Mouse (Mus musculus) left cerebral cortex, postnatal 4 days (tissue): ENCODE results near the gene Sipa1l3. TPM values are rescaled to one million over a fixed set of nuclear protein-coding genes. Genes with fewer than 3 reads are reported as not detected.

ENCODE experiments used
- DNase-seq: peaks from one replicate; pipeline ENCODE4 v3.0.0-alpha.2; 2022
- intact Hi-C: fragments of 180-260 bp; cut with DNase I; formaldehyde crosslinking; loops from one replicate; pipeline ENCODE4 v1.15.1; 2025
- total RNA-seq, 2 experiments: library from RNA; stranded (reverse); gene quantifications; 2 replicates each; pipeline ENCODE4 v1.2.3; 2021

The Sipa1l3 gene
- total RNA-seq, 2 experiments from 2014 or later = 58.2 to 58.4 TPM

DNA sequence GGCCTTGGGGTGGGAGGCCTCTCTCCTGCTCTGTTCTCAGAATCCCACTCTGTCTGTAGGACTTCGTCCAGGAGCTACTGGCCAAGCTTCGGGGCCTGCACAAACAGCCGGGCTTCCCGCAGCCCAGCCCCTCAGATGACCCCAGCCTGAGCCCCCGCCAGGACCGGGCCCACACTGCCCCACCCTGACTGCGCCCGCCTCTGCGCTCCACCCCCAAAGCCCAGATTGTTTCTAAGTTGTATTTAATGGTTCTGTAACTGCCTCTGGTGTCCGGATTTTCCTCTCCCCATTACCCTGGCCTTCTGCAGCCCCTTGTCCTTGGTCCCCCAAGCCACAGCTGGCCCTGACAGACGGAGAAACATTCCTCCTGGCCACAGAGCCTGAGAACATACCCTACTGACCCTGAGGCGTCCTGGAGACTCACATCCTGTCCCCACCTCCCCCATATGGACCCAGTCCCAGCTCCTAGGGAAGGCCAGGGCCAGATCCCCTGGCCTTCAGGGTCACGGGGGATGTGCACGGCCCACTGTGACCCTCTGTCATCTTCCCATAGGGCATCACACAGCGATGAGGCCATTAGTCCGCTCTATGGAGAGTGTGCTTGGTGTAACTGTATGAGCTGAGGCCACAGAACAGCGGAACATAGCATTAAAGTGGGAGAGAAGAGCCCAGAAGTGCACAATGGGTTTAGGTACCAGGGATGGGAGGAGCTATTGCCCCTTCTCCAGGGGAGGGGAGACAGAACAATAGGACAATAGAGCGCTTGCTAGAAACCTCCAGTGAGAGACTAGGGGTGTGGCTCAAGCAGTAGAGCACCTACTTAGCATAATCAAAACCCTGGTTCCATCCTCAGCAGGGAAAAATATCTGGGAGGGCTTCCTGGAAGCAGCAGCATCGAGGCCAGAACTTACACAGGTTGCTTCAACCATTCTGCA, 225.0 kb downstream of the Sipa1l3 start:
- no peak for DNase-seq
- intact Hi-C loops = loop anchor here (10.0 kb wide), 1 partner anchor 49 kb away; the partner anchor contains the start of gene 2200002D01Rik

DNA sequence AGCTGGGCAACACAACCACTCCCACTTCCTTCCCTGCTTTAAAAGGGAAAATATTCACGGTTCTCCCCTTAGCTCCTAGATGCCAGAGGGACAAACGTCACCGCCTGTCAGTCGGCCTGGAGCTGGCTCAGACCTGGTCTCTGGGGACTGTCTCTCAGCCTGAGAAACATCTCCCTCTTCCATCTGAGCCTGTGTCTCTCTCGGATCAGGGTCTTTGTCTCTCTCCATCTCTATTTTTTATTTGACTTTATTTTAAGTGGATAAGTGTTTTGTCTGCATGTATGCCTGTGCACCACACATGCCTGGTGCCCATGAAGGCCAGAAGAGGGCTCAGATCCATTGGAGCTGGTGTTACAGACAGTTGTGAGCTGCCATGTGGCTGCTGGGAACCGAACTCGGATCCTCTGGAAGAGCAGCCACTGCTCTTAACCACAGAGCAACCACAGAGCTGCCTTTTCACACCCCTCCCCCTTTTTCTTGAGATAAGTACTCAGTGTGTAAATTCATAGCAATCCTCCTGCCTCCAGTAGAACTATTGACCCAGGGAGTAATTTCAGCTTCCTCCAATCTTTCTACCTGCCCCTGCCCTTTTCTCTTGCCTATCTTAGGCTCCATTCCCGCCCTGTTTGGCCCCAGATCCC, 225.9 kb downstream of the Sipa1l3 start:
- peak; percentile 64 for DNase-seq
- intact Hi-C loops = loop anchor here (10.0 kb wide), 1 partner anchor 48 kb away; the partner anchor contains the start of gene 2200002D01Rik

DNA sequence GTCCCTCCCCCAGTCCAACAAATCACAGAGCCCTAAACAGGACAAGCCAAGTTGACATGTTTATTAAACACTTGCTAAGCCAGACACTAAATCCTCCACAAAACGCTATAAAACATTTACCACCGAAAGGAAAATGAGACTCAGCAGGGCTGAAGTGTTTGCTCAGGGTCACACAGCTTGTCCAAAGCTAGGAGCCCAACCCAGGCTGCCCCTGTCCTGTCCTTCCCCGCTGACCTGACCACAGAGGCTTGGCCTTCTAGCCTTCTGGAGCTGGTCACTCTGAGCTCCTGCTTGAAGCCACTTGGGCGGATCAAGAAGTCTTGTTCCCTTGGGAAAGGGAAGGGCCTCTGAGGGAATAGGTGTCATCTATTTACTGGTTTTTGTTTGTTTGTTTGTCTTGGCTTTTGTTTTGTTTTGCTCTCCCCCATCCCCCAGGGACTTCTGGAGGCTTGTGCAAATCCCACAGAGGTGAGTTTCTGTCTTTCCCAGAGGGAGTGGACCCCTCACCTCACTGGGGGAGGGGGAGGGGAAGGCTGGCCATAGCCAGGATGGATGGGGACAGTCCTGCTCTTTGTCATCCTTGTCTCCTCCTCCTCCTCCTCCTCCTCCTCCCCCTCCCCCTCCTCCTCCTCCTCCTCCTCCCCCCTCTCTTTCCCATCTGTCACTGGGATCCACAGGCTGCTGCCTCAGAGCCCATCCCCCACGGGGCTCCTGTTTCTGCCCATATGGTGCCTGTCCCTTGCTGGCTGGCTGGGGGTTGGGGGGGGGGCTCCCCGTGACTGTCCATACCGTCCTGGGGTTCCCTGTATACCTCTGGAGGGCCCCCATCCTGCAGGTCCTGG, 226.6 kb downstream of the Sipa1l3 start:
- peak; percentile 82 for DNase-seq
- intact Hi-C loops = loop anchor here (10.0 kb wide), 1 partner anchor 47 kb away; the partner anchor contains the start of gene 2200002D01Rik

DNA sequence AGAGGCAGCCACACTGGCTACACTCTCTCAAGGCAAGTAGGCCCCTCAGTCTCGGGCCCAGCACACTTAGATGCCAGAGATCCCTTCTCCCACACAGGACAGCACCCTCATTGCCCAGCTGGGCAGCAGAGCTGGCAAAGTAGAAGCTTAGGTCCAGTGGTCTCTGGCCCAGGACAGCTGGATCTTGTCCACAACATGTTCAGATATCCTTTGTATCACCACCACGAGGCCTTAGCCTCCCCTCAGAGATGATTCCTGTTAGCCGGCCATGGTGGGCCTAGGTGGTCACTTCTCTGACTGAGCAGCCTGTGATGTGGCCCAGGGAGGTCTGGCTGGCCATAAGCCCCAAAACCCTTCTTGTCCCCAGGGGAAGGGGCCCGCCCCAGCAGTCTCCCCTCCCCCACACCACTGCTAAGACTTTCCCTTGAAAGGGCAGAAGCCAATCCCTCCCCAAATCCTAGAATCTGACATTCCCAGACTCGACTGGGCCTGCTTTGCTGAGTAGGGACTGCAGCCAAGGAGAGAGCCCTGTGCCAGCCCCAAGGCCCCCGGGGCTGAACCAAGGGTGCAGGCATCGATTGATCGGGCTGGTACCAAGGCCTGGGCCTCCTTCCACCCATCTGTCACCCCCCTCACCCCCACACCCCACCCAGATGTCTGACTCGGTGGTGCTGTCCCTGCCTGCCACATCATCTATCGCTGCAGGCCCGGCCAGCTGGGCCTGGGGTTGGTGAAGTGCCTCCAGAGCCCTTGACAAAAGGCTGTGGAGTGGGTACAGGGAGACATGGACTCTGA, 227.6 kb downstream of the Sipa1l3 start:
- intact Hi-C loops = loop anchor here (10.0 kb wide), 1 partner anchor 46 kb away; the partner anchor contains the start of gene 2200002D01Rik
- DNase-seq = peak; percentile 67

DNA sequence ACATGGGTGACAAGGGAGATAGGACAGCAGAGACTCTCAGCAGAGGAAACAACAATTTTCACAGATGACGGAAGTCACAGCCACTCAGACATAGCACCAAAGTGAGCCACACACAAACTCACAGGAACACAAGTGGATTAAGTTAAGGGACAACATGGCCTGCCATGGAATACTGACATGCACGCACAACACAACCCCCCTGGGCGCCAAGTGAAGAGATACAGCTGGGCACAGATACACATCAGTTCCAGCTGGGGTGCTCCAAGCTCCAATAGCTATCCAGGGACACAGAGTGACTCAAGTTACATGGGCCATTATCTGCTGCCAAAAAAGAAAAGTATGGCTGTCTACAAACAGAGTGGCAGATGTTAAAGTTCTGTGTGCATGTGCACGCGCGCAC, 228.6 kb downstream of the Sipa1l3 start:
- intact Hi-C loops = loop anchor here (5.0 to 10.0 kb wide), 2 partner anchors 45 to 238 kb away; partner anchors contain the start of gene 2200002D01Rik
- DNase-seq = no peak

DNA sequence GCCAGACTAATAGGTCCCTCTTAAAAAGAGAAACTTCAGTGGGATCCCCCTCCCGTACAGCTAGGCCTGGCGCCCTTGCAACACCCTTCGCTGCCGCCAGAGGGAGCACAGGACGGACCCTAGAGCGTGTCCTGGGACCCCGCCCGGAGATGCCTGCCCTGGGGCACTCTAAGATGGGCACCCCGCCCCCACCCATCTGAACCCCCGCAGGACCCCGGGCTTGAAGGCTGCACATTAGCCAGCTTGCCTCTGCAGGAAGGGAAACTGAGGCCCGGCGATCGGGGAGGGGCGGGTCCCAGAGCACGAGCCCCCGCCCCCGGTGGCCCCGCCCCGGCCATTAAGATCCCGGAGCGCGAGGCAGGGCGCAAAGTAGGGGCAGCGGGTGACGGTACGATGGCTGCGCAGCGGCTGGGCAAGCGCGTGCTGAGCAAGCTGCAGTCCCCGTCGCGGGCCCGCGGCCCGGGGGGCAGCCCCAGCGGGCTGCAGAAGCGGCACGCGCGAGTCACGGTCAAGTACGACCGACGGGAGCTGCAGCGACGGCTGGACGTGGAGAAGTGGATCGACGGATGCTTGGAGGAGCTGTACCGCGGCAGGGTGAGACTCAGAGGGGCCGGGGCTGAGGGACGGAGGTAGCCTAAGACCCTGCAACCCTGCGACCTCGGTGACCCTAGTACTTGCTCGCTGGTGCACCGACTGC, 229.4 kb downstream of the Sipa1l3 start, which contains the start of gene Ppp1r14a:
TSS of gene Ppp1r14a (plus strand) at position 367 of the 697 bp plus-strand sequence.
- DNase-seq = peak; percentile 83
- intact Hi-C loops = loop anchor here (5.0 kb wide), 1 partner anchor 237 kb away; no protein-coding TSS in a partner anchor

DNA sequence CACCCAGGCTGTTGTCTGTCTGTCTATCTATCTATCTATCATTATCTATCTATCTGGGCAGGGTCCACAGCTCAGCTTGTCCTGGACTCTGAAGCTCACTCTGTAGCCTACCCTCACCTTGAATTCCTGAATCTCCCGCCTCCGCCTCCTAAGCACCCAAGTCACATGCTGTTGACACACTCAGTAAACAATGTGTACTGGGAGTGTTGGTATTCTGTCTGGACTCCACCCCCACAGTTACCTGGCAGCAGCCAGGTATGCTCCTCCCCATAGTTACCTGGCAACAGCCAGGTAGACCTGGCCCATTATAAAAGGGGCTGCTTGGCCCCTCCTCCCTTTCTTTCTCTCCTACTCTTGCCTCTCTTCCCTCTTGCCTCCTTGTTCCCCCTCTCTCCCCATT, 230.4 kb downstream of the Sipa1l3 start:
- intact Hi-C loops = loop anchor here (5.0 kb wide), 1 partner anchor 236 kb away; no protein-coding TSS in a partner anchor

DNA sequence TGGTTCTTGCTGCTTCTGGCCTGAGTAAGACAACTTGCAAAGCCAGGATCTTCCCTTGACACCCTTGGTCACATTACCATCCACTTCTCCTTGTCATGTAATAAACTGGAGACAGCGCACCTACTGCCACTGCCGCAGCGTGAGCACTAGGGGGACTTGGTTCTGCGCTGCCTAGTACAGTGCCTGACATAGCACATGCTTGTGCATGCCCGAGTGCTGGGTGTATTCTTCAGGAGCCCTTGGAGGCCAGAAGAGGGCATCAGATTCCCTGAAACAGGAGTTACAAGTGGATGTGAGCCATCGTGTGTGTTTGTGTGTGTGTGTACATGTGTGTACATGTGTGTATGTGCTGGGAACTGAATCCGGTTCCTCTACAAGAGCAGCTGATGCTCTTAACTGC, 231.0 kb downstream of the Sipa1l3 start:
- no peak for DNase-seq
- intact Hi-C loops = loop anchor here (5.0 kb wide), 1 partner anchor 235 kb away; no protein-coding TSS in a partner anchor

More for the DNA sequence above, 230.4 kb downstream of the Sipa1l3 start:
- DNase-seq = no peak

DNA sequence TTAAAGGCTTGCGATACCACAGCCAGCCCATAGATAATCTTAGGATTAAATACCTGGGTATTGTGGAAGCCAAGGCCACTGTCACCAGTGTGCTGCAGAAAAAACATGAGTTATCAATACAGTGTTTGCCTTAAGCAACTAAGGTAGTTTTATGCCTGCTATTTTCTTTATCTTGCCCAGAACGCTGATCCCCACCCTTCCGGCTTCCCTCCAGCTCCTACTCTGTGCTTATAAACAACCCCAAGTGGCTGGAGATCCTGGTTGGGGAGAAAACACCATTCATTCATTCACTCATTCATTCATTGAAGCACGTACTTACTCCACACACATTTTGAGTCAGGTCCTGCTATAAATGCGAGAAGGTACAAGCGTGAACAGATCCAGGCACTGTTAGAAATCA, 233.9 kb downstream of the Sipa1l3 start:
- intact Hi-C loops = no loop called here
- no peak for DNase-seq

DNA sequence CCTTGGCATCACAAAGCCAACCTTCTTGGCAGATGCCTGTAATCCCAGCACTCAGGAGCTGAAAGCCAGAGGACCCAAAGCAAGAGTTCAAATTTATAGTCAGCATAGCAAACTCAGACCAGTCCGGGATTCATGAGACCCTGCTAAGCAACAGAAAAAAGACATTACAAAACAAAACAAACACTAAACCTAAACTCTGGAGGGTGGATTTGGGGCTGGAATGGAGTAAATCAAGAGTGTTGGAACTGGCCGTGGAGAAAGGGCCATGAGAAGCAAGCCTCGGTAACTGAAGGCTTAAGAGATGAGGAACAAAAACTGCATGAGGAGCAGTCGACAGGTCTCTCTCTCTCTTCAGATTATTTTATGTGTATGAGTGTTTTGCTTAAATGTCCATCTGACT, 234.6 kb downstream of the Sipa1l3 start:
- intact Hi-C loops = no loop called here
- DNase-seq = no peak

DNA sequence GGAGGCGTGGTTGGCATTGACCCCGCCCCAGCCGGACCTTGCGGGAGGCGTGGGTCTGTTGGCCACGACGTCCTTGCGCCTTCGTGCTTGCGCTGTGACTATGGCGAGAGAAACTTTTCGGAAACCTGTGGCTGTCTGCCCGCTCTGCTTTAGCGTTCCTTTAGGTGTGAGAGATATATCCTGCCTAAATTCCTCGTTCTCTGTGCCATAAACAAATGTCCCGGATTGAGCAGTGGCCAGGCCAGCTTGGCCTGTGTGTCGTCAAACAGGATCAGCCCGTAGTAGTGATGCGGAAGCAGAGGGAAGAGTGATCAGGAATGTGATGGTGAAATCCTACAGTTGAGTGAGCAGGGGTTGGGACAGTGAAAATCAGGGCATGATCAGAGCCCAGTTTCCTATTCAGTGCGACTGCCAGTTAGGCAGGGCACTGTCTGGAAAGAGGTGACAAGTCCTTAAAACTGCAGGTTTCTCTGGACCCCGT, 236.3 kb downstream of the Sipa1l3 start:
- intact Hi-C loops = no loop called here
- no peak for DNase-seq

DNA sequence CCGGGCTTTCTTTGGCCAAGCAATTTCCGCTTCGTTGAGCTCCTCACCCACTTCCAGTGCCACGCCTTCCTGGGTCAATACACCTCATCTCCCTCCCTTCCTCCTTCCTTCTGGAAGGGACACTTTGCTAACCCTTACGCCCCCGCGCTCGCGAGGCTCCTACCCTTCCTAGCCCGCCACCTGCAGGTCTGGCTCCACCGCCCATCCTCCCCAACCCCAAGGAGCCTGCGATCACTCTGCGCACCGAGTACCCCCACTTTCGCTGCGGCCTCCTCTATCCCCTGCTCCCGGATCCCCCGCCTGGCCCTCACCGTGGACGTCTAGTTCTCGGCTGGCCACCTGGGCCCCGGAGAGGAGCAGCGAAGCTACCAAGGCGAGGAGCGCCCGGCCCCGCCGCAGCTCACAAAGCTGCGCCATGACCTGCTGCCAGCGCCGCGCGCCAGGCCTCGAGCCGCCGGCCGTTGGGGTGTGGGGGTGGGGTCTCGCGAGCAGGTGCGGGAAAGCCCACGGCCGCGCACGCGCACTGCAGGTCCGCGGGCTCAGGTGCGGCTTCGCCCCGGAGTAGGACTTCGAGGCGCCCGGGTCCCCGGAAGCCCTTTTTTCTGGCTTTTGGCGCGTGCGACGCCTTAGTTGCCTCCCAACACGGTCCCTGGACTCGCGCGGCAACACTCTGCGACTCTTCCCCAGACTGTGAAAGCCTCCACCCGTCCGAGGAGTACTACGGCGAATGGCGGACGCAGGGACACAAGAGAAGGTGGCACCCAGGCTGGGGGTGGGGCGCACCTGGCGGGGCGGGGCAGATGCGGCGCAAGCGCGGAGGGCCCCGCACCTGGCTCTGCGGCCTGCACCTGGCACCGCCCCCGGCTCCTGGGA, 237.0 kb downstream of the Sipa1l3 start, which contains the start of gene Spint2:
TSS of gene Spint2 (minus strand) at position 712 of the 873 bp plus-strand sequence.
- intact Hi-C loops = no loop called here
- DNase-seq = peak; percentile 60

DNA sequence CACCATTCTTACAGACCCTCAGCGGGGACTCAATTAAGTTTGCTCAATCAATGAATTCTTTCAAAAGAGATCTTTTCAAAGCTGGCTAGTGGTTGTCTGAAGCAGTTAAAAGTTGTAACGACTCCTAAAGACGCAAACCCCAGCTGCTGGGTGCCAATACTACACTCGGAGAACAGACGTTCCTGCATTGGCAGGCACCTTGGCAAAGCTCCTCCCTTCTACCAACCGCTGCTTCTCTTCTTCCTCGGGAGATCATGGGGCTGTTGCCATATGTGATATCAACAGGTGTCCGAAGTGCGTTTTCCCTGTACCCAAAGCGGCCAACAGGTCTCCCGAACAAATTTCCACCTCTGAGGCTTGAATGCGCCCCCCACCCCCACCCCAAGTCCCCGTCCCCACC, 237.6 kb downstream of the Sipa1l3 start:
- intact Hi-C loops = no loop called here
- no peak for DNase-seq

DNA sequence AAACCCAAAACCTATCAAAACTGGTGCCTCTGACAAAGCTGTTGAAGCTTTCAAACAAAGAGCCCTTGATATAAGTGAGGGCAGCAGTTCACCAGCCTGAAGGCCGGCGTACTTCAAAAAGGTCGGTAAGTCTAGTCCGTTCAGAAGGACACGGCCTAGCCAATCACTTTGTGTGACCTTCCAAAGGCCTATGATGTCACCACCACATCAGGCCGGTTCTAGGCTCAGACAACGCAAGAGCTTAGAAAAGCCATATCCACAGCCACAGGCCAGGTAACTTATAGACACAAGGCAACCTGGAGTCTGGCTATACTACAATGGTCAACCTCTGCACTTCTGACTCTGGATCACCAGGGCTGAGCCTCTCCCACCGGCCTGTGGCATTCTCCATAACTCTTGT, 238.5 kb downstream of the Sipa1l3 start:
- intact Hi-C loops = no loop called here
- no peak for DNase-seq

DNA sequence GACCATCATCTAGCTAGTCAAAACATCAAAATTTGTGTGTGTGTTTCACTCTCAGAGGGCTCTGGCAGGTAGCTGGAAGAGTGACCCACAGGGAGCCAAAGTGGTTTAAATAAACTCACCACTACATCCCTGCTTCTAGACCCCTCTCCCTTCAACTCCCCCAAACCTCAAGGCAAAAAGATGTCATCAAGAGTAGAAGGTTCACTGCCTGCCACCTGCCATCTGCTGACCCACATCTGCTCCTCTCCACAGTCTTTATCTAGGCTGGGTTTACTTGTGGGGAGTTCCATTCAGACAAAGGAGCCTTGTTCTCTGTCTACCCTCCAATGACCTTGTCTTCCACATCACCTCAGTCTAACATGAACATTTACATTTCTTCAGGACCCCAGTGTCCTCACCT, 239.2 kb downstream of the Sipa1l3 start:
- intact Hi-C loops = no loop called here

DNA sequence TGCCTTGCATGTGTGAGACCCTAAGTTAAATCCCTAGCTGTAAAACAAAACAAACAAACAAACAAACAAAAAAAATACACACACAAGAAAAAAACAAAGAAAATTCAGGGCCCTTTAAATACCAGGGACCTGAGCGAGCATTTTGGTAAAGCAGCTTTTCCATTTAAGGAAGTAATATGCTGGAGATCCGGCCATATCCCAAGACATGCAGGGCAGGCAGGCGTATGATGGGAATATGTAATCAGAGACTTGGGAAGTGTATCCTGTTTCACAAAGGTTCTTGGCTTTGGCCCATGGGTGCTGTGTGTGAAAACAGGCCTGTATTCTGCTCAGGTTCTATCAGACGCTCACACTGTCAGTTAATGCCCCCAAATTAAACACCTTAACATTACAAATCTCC, 240.9 kb downstream of the Sipa1l3 start:
- no peak for DNase-seq

More for the DNA sequence above, 239.2 kb downstream of the Sipa1l3 start:
- DNase-seq = no peak

DNA sequence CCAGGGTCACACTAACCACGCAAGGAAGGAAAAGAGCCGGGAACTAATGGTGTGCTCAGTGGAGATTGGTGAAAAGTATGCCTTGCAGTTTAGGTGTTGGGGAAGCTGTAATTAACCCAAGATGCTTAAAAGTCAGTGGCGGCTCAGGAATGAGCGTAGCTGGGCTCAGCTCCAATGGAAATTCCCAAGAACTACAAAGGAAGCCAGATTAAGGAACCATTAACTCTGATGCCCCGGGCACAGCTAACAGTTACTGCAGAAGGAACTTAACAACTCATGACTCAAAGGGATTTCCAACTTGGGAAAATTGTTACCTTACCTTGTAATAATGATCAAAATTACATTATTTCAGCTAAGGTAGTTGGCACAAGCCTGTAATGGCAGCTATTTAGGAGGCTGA, 241.7 kb downstream of the Sipa1l3 start:
- no peak for DNase-seq
- intact Hi-C loops = no loop called here

More for the DNA sequence above, 240.9 kb downstream of the Sipa1l3 start:
- intact Hi-C loops = no loop called here
